Mouse (Mus musculus) ES-E14 (cell line): ENCODE data around the gene Ccdc71. TPM values are rescaled to one million over a fixed set of nuclear protein-coding genes. Genes with fewer than 3 reads are reported as not detected.
A peak's percentile ranks its signal among the peaks of the same experiment; 100 is the strongest.

Source experiments
- DNase-seq: peaks from one replicate; pipeline ENCODE4 v3.0.0-alpha.2; 2013; ENCODE audit warnings: low read depth, low spot score
- H3K27ac ChIP-seq: 2 replicates; pipeline ENCODE4 v1.5.1; 2012; ENCODE audit warnings: low read depth, mild to moderate bottlenecking, low read length, moderate library complexity, mixed read lengths; ENCODE audit not compliant: poor library complexity, insufficient read depth, severe bottlenecking
- H3K36me3 ChIP-seq: 2 replicates; pipeline ENCODE4 v1.6.1; 2012; ENCODE audit warnings: mild to moderate bottlenecking, low read length, moderate library complexity, mixed read lengths; ENCODE audit not compliant: control insufficient read depth, poor library complexity, insufficient read depth, severe bottlenecking
- H3K4me1 ChIP-seq, 2 experiments: fragments of 150-350 bp in 1 of 2; sonication (generic) in 1 of 2; 2 replicates each; pipeline ENCODE4 v1.6.1; 2012; ENCODE audit warnings: low read length in 2 of 2, mild to moderate bottlenecking in 1 of 2, mixed read lengths in 1 of 2; ENCODE audit not compliant: control insufficient read depth in 2 of 2, insufficient read depth in 2 of 2, poor library complexity in 1 of 2
- H3K4me3 ChIP-seq, 2 experiments: fragments of 150-350 bp in 1 of 2; sonication (generic) in 1 of 2; 2 replicates each; pipeline ENCODE4 v1.5.1; 2012; ENCODE audit warnings: low read length in 2 of 2, low read depth in 1 of 2, mild to moderate bottlenecking in 1 of 2, mixed read lengths in 1 of 2; ENCODE audit not compliant: insufficient read depth in 1 of 2, poor library complexity in 1 of 2, severe bottlenecking in 1 of 2
- H3K9ac ChIP-seq: 2 replicates; pipeline ENCODE4 v1.6.1; 2012; ENCODE audit warnings: low read depth, mild to moderate bottlenecking, low read length, mixed read lengths; ENCODE audit not compliant: poor library complexity, insufficient read depth, severe bottlenecking
- H3K9me3 ChIP-seq: fragments of 150-350 bp; sonication (generic); 2 replicates; pipeline ENCODE4 v1.6.1; 2012; ENCODE audit warnings: low read depth, mild to moderate bottlenecking, low read length; ENCODE audit not compliant: control insufficient read depth, insufficient read depth
- CHD2 ChIP-seq: IDR thresholded peaks from 2 replicates; pipeline ENCODE4 v1.6.1; 2014; ENCODE audit warnings: mild to moderate bottlenecking, low read depth, low read length, inconsistent platforms
- HCFC1 ChIP-seq: IDR thresholded peaks from 2 replicates; pipeline ENCODE4 v1.6.1; 2012; ENCODE audit warnings: low read length, inconsistent platforms, borderline replicate concordance; ENCODE audit not compliant: insufficient read depth
- MAFK ChIP-seq: IDR thresholded peaks from 2 replicates; pipeline ENCODE4 v1.6.1; 2014; ENCODE audit warnings: mild to moderate bottlenecking, low read depth, low read length, inconsistent platforms; ENCODE audit not compliant: insufficient read depth
- ZC3H11A ChIP-seq: IDR thresholded peaks from 2 replicates; pipeline ENCODE4 v1.6.1; 2012; ENCODE audit warnings: low read depth, mild to moderate bottlenecking, inconsistent platforms, low read length, borderline replicate concordance
- ZNF384 ChIP-seq: IDR thresholded peaks from 2 replicates; pipeline ENCODE4 v1.6.1; 2012; ENCODE audit warnings: low read depth, low read length, inconsistent platforms
- in situ Hi-C, 2 experiments: fragments of 600-800 bp; cut with MboI; formaldehyde crosslinking; loops; one replicate each; pipeline ENCODE4 v1.15.1; 2025; ENCODE audit warnings: low sequenced_read_pairs in 2 of 2, inconsistent platforms in 1 of 2; ENCODE audit not compliant: unreplicated experiment in 2 of 2
- total RNA-seq: library from RNA; depleted of rRNA; stranded (reverse); fragments of 300-350 nt; gene quantifications from 2 replicates; pipeline ENCODE4 v1.2.3, GENCODE M21; 2012; rRNA removed

The Ccdc71 gene
- total RNA-seq, 1 experiment = 18.6 TPM

DNA sequence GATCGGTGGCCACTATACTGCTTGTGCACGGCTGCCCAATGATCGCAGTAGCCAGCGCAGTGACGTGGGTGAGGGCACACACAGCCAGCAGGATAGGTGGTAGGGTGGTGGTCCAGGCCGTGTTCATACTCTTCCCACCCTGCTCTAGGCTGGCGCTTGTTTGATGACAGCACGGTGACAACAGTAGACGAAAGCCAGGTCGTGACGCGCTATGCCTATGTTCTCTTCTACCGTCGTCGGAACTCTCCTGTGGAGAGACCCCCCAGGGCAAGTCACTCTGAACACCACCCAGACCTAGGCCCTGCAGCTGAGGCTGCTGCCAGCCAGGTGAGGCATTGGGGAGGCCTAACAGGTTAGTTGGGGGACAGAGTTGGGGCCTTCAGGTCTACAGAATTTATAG is 39.6 kb downstream of the Ccdc71 start:
- Histone ChIP-seq H3K9ac (no peak overlapping the region), H3K27ac (no peak overlapping the region), H3K4me3 (no peak overlapping the region), H3K9me3 (no peaks in the 10 kb centered on the region), H3K4me1 (no peaks in the 10 kb centered on the region), H3K36me3 (peaks cover 68% of the 10 kb centered on the region)
- TF ChIP-seq CHD2 = no peak
- no peak for TF ChIP-seq MAFK
- TF ChIP-seq ZC3H11A = no peak
- no peak for TF ChIP-seq ZNF384
- no peak for TF ChIP-seq HCFC1
- in situ Hi-C loops = no loop called here
- no peak for DNase-seq

DNA sequence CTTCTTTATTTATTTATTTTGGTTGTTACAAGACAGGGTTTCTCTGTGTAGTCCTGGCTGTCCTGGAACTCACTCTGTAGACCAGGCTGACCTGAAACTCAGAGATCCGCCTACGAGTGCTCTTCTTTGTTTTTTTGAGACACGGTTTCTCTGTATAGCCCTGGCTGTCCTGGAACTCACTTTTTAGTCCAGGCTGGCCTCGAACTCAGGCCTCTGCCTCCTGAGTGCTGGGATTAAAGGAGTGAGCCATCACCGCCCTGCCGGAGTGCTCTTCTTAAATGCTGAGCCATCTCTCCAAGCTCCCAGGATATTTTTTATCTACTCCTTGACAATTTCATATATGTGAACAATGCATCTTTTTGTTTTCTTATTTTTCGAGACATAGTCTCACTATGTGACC is 46.6 kb downstream of the Ccdc71 start:
- H3K27ac ChIP-seq = no peak overlapping the region
- TF ChIP-seq CHD2 (no peak), ZC3H11A (no peak), HCFC1 (no peak), MAFK (no peak), ZNF384 (no peak)

DNA sequence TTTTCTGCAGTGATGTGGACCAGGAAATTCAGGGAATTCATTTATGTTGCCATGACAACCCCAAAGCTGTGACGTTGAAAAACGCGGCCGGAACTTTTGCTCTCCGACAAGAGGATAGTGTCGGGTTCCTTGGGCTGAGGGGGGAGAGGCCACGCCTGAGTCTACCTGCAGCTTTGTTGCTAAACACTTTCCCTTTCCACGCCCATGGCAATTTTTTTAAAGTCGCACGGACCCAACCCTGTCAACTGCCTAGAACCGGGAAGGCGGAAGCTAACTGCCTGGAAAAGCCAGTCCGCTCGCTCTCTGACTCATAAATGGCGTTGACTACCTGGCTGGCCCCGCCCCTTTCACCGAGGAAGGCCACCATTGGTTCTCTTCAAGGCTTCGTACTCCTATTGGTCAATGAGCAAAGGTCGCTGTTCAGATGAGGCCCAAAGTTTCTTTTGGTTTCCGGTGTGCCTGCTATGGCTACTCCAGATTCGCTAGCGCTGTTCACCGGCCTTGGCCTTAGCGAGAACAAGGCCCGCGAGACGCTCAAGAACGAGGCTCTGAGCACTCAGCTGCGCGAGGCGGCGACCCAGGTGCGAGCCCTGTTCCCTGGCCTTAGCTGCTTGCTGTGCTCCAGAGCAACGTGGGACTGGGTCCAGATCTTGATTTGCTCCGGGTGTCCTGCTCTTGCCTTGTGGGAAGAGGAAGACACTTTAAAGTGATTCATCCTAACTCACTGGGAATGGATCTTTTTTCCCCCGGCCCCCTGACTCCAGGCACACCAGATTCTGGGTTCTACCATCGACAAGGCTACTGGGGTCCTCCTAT is 47.5 kb downstream of the Ccdc71 start, which contains the start of gene Qars:
Gene Qars, plus strand, starts transcription at position 88 of the 816 bp plus-strand sequence.
- peak within 1 kb of the TSS; percentile 42; the same call in 1 of the 2 replicates for H3K27ac ChIP-seq
- H3K4me3 ChIP-seq = peak within 1 kb of the TSS; percentile 88 to 90
- TF ChIP-seq ZNF384 (peak; percentile 87), ZC3H11A (no peak)
- peak; percentile 98 for DNase-seq
- no peaks in the 10 kb centered on the region for H3K4me1 ChIP-seq
- H3K36me3 ChIP-seq = peaks cover 28% of the 10 kb centered on the region
- in situ Hi-C loops = no loop called here
- H3K9me3 ChIP-seq = no peaks in the 10 kb centered on the region
- H3K9ac ChIP-seq = peak within 1 kb of the TSS; percentile 90

More for the DNA sequence above, 46.6 kb downstream of the Ccdc71 start:
- H3K9me3 ChIP-seq = no peaks in the 10 kb centered on the region
- H3K4me1 ChIP-seq = no peaks in the 10 kb centered on the region
- H3K36me3 ChIP-seq = peaks cover 22% of the 10 kb centered on the region
- no peak overlapping the region for H3K9ac ChIP-seq
- in situ Hi-C loops = no loop called here
- no peak overlapping the region for H3K4me3 ChIP-seq
- no peak for DNase-seq

DNA sequence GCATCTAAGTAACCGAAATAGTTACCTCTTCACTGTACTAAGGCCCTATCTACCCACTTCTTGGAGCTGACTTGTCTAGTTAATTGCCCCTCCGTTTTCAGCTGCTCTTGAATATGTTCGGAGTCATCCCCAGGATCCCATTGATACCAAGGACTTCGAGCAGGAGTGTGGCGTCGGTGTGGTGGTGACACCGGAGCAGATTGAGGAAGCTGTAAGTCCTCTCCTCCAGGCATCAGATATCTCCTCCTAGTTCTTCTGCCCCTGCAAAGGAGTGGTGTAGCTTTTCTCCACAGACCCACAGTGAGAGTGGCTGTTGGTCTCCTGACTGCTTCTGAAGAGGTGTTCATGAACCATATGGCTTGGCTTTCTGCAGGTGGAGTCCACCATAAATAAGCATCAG is 48.4 kb downstream of the Ccdc71 start:
- no peak overlapping the region for H3K27ac ChIP-seq

More for the DNA sequence above, 48.4 kb downstream of the Ccdc71 start:
- Histone ChIP-seq H3K9ac (peak overlapping the region; percentile 90; the same call in 1 of the 2 replicates), H3K4me1 (no peaks in the 10 kb centered on the region), H3K9me3 (no peaks in the 10 kb centered on the region), H3K4me3 (peak overlapping the region; percentile 88 to 90), H3K36me3 (peaks cover 35% of the 10 kb centered on the region)
- TF ChIP-seq HCFC1 (no peak), ZC3H11A (no peak), ZNF384 (no peak), MAFK (no peak), CHD2 (no peak)
- no peak for DNase-seq
- in situ Hi-C loops = no loop called here

Other genes with a start within 250 kb of the Ccdc71 start
- gene Dag1, start 196.6 kb upstream of the Ccdc71 start, total RNA-seq = 134 and 168 TPM in 2 replicates
- 9.2 and 9.9 TPM in 2 replicates for gene Nicn1, start 170.1 kb upstream of the Ccdc71 start, total RNA-seq
- gene Amt, start 163.7 kb upstream of the Ccdc71 start, total RNA-seq = 63.9 and 77.9 TPM in 2 replicates
- gene Rhoa, start 154.4 kb upstream of the Ccdc71 start, total RNA-seq = 82.9 and 125 TPM in 2 replicates
- 10.0 and 11.0 TPM in 2 replicates for gene Tcta, start 154.4 kb upstream of the Ccdc71 start, total RNA-seq
- gene Gpx1, start 121.6 kb upstream of the Ccdc71 start, total RNA-seq = 797 and 939 TPM in 2 replicates
- 64.2 and 69.1 TPM in 2 replicates for gene Usp4, start 112.7 kb upstream of the Ccdc71 start, total RNA-seq
- 1.3 and 1.5 TPM in 2 replicates for gene 1700102P08Rik, start 67.7 kb upstream of the Ccdc71 start, total RNA-seq
- 1.4 and 1.7 TPM in 2 replicates for gene Ccdc36, start 32.0 kb upstream of the Ccdc71 start, total RNA-seq
- not detected in 2 replicates for gene BC048562, start 24.0 kb upstream of the Ccdc71 start, total RNA-seq
- gene Klhdc8b, start 1.1 kb downstream of the Ccdc71 start, total RNA-seq = 6.6 and 6.7 TPM in 2 replicates
- 50.6 and 54.5 TPM in 2 replicates for gene Lamb2, start 19.2 kb downstream of the Ccdc71 start, total RNA-seq
- 92.1 and 126 TPM in 2 replicates for gene Usp19, start 30.1 kb downstream of the Ccdc71 start, total RNA-seq
- gene Qars, start 47.2 kb downstream of the Ccdc71 start, total RNA-seq = 393 and 450 TPM in 2 replicates
- 145 and 152 TPM in 2 replicates for gene Qrich1, start 56.3 kb downstream of the Ccdc71 start, total RNA-seq
- gene Impdh2, start 99.8 kb downstream of the Ccdc71 start, total RNA-seq = 344 and 404 TPM in 2 replicates
- gene Ndufaf3, start 106.9 kb downstream of the Ccdc71 start, total RNA-seq = 36.6 and 57.3 TPM in 2 replicates
- gene Dalrd3, start 109.4 kb downstream of the Ccdc71 start, total RNA-seq = 112 and 209 TPM in 2 replicates
- 56.9 and 78.8 TPM in 2 replicates for gene Wdr6, start 118.2 kb downstream of the Ccdc71 start, total RNA-seq
- gene P4htm, start 137.1 kb downstream of the Ccdc71 start, total RNA-seq = 13.7 and 18.1 TPM in 2 replicates
- 98.7 and 128 TPM in 2 replicates for gene Arih2, start 188.9 kb downstream of the Ccdc71 start, total RNA-seq
- 42.0 and 59.4 TPM in 2 replicates for gene Slc25a20, start 201.6 kb downstream of the Ccdc71 start, total RNA-seq
- gene Prkar2a, start 228.8 kb downstream of the Ccdc71 start, total RNA-seq = 12.0 and 18.2 TPM in 2 replicates